Mouse (Mus musculus): ENCODE results near the gene Sumo3. TPM values are rescaled to one million over a fixed set of nuclear protein-coding genes. Genes with fewer than 3 reads are reported as not detected.
A peak's percentile ranks its signal among the peaks of the same experiment; 100 is the strongest.

Sumo3 gene
- 184 and 190 TPM in 2 replicates for polyA plus RNA-seq (2015; fragmentation: Nextera tagmentation; extraction: Ambion mirVana)

DNA sequence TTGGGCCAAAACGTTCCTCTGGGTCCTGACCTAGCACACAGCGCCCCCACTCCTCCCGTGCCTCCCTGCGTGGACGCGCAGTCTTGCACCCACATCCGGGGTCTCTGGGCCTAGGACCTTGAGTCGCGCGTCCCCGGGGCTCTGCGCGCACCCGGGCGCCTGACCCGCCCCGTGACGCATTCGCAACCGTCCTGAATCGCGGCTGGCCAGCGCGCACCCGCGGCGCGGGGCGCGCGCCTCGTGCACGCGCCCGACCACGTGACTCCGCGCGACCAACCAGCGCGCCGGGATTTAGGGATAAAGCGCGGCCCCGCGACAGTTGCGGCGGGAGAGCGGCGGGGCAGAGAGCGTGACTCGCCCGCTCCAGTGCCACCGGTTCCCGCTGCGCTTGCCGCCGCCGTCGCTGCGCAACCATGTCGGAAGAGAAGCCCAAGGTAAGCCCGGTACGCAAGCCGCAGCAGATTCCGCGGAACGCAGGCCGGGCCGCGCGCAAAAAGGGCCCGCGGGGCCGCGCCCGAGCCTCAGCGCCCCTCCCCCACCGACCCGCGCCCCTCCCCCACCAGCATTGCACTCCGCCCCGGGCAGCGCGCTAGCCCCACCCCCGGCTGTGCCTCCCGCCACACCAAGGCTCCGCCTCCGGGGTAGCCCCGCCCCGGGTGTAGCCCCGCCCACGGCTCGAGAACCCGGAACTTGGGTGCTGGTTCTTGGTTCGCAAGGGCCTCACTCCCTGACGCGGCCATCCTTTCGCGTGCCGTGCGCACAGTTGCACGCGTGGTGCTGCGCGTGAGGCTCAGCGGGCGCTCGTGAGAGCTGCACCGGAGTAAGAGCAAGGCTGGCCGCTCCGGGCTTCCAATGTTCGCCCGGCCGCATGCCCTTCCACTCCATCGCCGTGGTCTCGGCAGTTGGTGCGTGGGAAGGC, at the start of gene Sumo3, which contains the start of gene Gm49325:
Gene Sumo3, plus strand, starts transcription at position 190 of the 919 bp plus-strand sequence.
Gene Gm49325, plus strand, starts transcription at position 290 of the 919 bp plus-strand sequence.

GRCm38 (mm10) chr10:77581408-77582284, 24.3 kb upstream of the Sumo3 start, which contains the start of gene Pttg1ip:
Gene Pttg1ip, plus strand, starts transcription at chr10:77581720.

GRCm38 (mm10) chr10:77622055-77622988, 16.4 kb downstream of the Sumo3 start, which contains the start of gene Ube2g2:
Gene Ube2g2, plus strand, starts transcription at chr10:77622275.

MicroRNAs encoded within 50 kb of the gene (microRNA counts, 519-probe panel; counts per million panel counts)
- microRNA mmu-miR-1930: 1,945 counts per million, percentile 21 among the panel's probes with 10 or more counts

Small RNA genes lying within 50 kb of the gene (microRNA-seq; reads per million reads assigned to microRNA genes)
- 4.3 reads per million, percentile 7 among the genes with 10 or more reads in this experiment for gene Mir1930

Other genes with a start within 250 kb of the Sumo3 start
- 6.5 and 6.7 TPM in 2 replicates for gene Adarb1, start 187.8 kb upstream of the Sumo3 start, polyA plus RNA-seq (2015; fragmentation: Nextera tagmentation; extraction: Ambion mirVana)
- gene Fam207a, start 90.3 kb upstream of the Sumo3 start, polyA plus RNA-seq (2015; fragmentation: Nextera tagmentation; extraction: Ambion mirVana): 27.7 and 28.7 TPM in 2 replicates
- gene Itgb2, start 75.8 kb upstream of the Sumo3 start, polyA plus RNA-seq (2015; fragmentation: Nextera tagmentation; extraction: Ambion mirVana): 5.6 and 37.0 TPM in 2 replicates
- 150 and 154 TPM in 2 replicates for gene Pttg1ip, start 24.4 kb upstream of the Sumo3 start, polyA plus RNA-seq (2015; fragmentation: Nextera tagmentation; extraction: Ambion mirVana)
- gene Gm49325, start 100 bp downstream of the Sumo3 start, polyA plus RNA-seq (2015; fragmentation: Nextera tagmentation; extraction: Ambion mirVana): 5.7 and 21.3 TPM in 2 replicates
- gene Ube2g2, start 16.2 kb downstream of the Sumo3 start, polyA plus RNA-seq (2015; fragmentation: Nextera tagmentation; extraction: Ambion mirVana): 59.0 and 62.6 TPM in 2 replicates
- gene Tspear, start 80.5 kb downstream of the Sumo3 start, polyA plus RNA-seq (2015; fragmentation: Nextera tagmentation; extraction: Ambion mirVana): 0.39 and 0.67 TPM in 2 replicates
- gene Gm19402, start 84.7 kb downstream of the Sumo3 start, polyA plus RNA-seq (2015; fragmentation: Nextera tagmentation; extraction: Ambion mirVana): not detected in 2 replicates
- not detected in 2 replicates for gene Gm9508, start 91.1 kb downstream of the Sumo3 start, polyA plus RNA-seq (2015; fragmentation: Nextera tagmentation; extraction: Ambion mirVana)
- not detected in 2 replicates for gene Gm10272, start 100.5 kb downstream of the Sumo3 start, polyA plus RNA-seq (2015; fragmentation: Nextera tagmentation; extraction: Ambion mirVana)
- not detected in 2 replicates for gene Gm10024, start 105.4 kb downstream of the Sumo3 start, polyA plus RNA-seq (2015; fragmentation: Nextera tagmentation; extraction: Ambion mirVana)
- not detected in 2 replicates for gene Gm10142, start 109.7 kb downstream of the Sumo3 start, polyA plus RNA-seq (2015; fragmentation: Nextera tagmentation; extraction: Ambion mirVana)
- not detected in 2 replicates for gene Krtap12-1, start 114.5 kb downstream of the Sumo3 start, polyA plus RNA-seq (2015; fragmentation: Nextera tagmentation; extraction: Ambion mirVana)
- not detected in 2 replicates for gene Gm10100, start 120.4 kb downstream of the Sumo3 start, polyA plus RNA-seq (2015; fragmentation: Nextera tagmentation; extraction: Ambion mirVana)
- gene Gm18596, start 136.5 kb downstream of the Sumo3 start, polyA plus RNA-seq (2015; fragmentation: Nextera tagmentation; extraction: Ambion mirVana): not detected in 2 replicates
- not detected in 2 replicates for gene Gm9736, start 145.3 kb downstream of the Sumo3 start, polyA plus RNA-seq (2015; fragmentation: Nextera tagmentation; extraction: Ambion mirVana)
- not detected in 2 replicates for gene Gm3233, start 153.6 kb downstream of the Sumo3 start, polyA plus RNA-seq (2015; fragmentation: Nextera tagmentation; extraction: Ambion mirVana)
- gene Gm3238, start 165.2 kb downstream of the Sumo3 start, polyA plus RNA-seq (2015; fragmentation: Nextera tagmentation; extraction: Ambion mirVana): not detected in 2 replicates
- gene Gm7138, start 170.8 kb downstream of the Sumo3 start, polyA plus RNA-seq (2015; fragmentation: Nextera tagmentation; extraction: Ambion mirVana): not detected in 2 replicates
- not detected in 2 replicates for gene Gm3250, start 176.4 kb downstream of the Sumo3 start, polyA plus RNA-seq (2015; fragmentation: Nextera tagmentation; extraction: Ambion mirVana)
- gene Gm7137, start 182.1 kb downstream of the Sumo3 start, polyA plus RNA-seq (2015; fragmentation: Nextera tagmentation; extraction: Ambion mirVana): not detected in 2 replicates
- gene Gm9639, start 189.0 kb downstream of the Sumo3 start, polyA plus RNA-seq (2015; fragmentation: Nextera tagmentation; extraction: Ambion mirVana): not detected in 2 replicates
- gene Gm19668, start 193.0 kb downstream of the Sumo3 start, polyA plus RNA-seq (2015; fragmentation: Nextera tagmentation; extraction: Ambion mirVana): not detected in 2 replicates
- not detected in 2 replicates for gene Gm9507, start 205.7 kb downstream of the Sumo3 start, polyA plus RNA-seq (2015; fragmentation: Nextera tagmentation; extraction: Ambion mirVana)
- not detected in 2 replicates for gene Gm2696, start 208.6 kb downstream of the Sumo3 start, polyA plus RNA-seq (2015; fragmentation: Nextera tagmentation; extraction: Ambion mirVana)
- gene Krtap10-4, start 221.0 kb downstream of the Sumo3 start, polyA plus RNA-seq (2015; fragmentation: Nextera tagmentation; extraction: Ambion mirVana): not detected in 2 replicates
- gene Krtap10-10, start 229.8 kb downstream of the Sumo3 start, polyA plus RNA-seq (2015; fragmentation: Nextera tagmentation; extraction: Ambion mirVana): not detected in 2 replicates
- gene Gm36176, start 240.7 kb downstream of the Sumo3 start, polyA plus RNA-seq (2015; fragmentation: Nextera tagmentation; extraction: Ambion mirVana): not detected in 2 replicates
- not detected in 2 replicates for gene Gm10318, start 246.8 kb downstream of the Sumo3 start, polyA plus RNA-seq (2015; fragmentation: Nextera tagmentation; extraction: Ambion mirVana)

All from urinary bladder, postnatal 0 days (tissue).